Mouse (Mus musculus) bone marrow macrophage, adult 2 months (primary cell): ENCODE data around the gene Tspan14.

Experiments used
- CTCF ChIP-seq: IDR thresholded peaks from 2 replicates; pipeline ENCODE4 v1.5.1; 2012; ENCODE audit warnings: low read depth, mild to moderate bottlenecking, low read length, moderate library complexity
- POLR2A ChIP-seq: IDR thresholded peaks from 2 replicates; pipeline ENCODE4 v1.6.1; 2012; ENCODE audit warnings: mild to moderate bottlenecking, low read depth, low read length, borderline replicate concordance

DNA sequence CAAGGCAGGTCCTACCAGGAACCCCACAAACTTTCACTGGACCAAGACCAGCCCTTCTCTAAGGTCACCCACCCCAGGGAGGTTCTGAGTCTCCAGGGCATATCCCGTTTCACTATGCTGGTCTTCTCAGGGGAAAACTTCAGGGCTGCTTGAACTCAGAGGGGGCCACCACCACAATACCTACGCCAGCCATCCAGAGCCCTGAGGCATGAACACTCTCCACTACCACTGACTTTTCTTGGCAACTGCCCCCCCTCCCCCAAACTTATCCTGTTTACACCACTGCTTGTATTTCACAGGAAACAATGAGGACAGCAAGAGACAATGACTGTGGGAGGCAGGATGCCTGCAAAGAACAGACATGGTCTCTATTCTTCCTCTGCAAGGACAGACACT is 7.6 kb downstream of the Tspan14 start:
- TF ChIP-seq CTCF (no peak), POLR2A (no peak)
